Mouse (Mus musculus) megakaryocyte, embryonic 14.5 days (primary cell): ENCODE measurements at regions not wholly inside any gene's neighbourhood (a gene's known extent, or its start where the extent isn't known, plus 50 kb on each side); places are given as distances from the start of the nearest gene placed in this dataset.

ENCODE experiments used
- FLI1 ChIP-seq: IDR thresholded peaks from 2 replicates; pipeline ENCODE4 v1.6.1; 2012; ENCODE audit warnings: low read length, inconsistent platforms, mixed read lengths
- GATA1 ChIP-seq: IDR thresholded peaks from 3 replicates; pipeline ENCODE4 v1.6.1; 2012; ENCODE audit warnings: mixed read lengths, low read length, inconsistent platforms, borderline replicate concordance

DNA sequence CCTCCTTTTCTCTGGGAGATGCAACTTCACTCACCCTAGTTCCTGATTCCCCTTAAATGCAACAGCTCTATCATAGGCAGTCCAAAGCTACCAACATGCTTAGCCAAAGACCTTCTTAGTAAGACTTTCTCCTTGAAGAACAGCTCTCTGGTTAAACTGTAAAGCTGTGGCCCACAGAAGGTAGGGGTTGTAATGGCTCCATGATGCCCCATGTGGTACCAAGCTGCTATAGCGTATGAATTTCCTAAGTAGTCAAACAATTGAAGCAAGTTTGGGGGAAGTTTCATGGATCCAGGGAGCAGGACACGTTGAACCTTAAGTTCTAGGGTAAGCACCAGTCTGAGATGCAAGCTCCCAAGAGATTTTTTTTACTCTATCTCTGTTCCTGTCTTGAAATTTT is 236.1 kb upstream of the Irx5 start:
- TF ChIP-seq FLI1 (no peak), GATA1 (no peak)
